Mouse (Mus musculus): Measurements from ENCODE around the gene Asns. TPM values are rescaled to one million over a fixed set of nuclear protein-coding genes. Genes with fewer than 3 reads are reported as not detected.

Asns gene
- polyA plus RNA-seq, 1 experiment from 2014 or later = 25.8 TPM

- H3K4me1 ChIP-seq (replicated peaks; ENCODE audit: control insufficient read depth, insufficient read depth, low read length) = no peaks in the 10 kb centered on the region
- no peak for ATAC-seq
- no peaks in the 10 kb centered on the region for H3K36me3 ChIP-seq (ENCODE audit: control insufficient read depth, insufficient read depth)
- H3K27me3 ChIP-seq (replicated peaks; ENCODE audit: control insufficient read depth, insufficient read depth, low read length) = no peaks in the 10 kb centered on the region
- peak overlapping the region; percentile 59; the same call in 1 of the 2 replicates for H3K9ac ChIP-seq (ENCODE audit: low read depth, low read length)
- H3K4me3 ChIP-seq (ENCODE audit: low read depth, low read length) = peak overlapping the region; percentile 63
- H3K9me3 ChIP-seq (ENCODE audit: control insufficient read depth) = no peaks in the 10 kb centered on the region
- TF ChIP-seq CTCF (IDR thresholded peaks at IDR 0.05; ENCODE audit: low read depth) = no peak
- 31% methylated on average over 15 of the region's 15 CpGs for WGBS
- H3K4me2 ChIP-seq (replicated peaks; ENCODE audit: low read depth) = peak overlapping the region; percentile 98
- no peak overlapping the region for H3K27ac ChIP-seq (ENCODE audit: low read depth, low read length)
Observed at GRCm38 (mm10) chr6:7692037-7692436, 1.0 kb downstream of the Asns start.

GRCm38 (mm10) chr6:7690456-7690855 lies 2.6 kb downstream of the Asns start:
- Histone ChIP-seq H3K9me3 (ENCODE audit: control insufficient read depth) (no peaks in the 10 kb centered on the region), H3K27ac (ENCODE audit: low read depth, low read length) (no peak overlapping the region), H3K4me1 (replicated peaks; ENCODE audit: control insufficient read depth, insufficient read depth, low read length) (no peaks in the 10 kb centered on the region), H3K27me3 (replicated peaks; ENCODE audit: control insufficient read depth, insufficient read depth, low read length) (no peaks in the 10 kb centered on the region), H3K9ac (ENCODE audit: low read depth, low read length) (no peak overlapping the region), H3K36me3 (ENCODE audit: control insufficient read depth, insufficient read depth) (no peaks in the 10 kb centered on the region), H3K4me3 (ENCODE audit: low read depth, low read length) (no peak overlapping the region), H3K4me2 (replicated peaks; ENCODE audit: low read depth) (no peak overlapping the region)
- no peak for ATAC-seq
- no peak for TF ChIP-seq CTCF (IDR thresholded peaks at IDR 0.05; ENCODE audit: low read depth)
- 76% methylated on average over 9 of the region's 9 CpGs for whole genome bisulfite sequencing

- Histone ChIP-seq H3K4me1 (replicated peaks; ENCODE audit: control insufficient read depth, insufficient read depth, low read length) (no peaks in the 10 kb centered on the region), H3K27ac (ENCODE audit: low read depth, low read length) (no peak overlapping the region), H3K36me3 (ENCODE audit: control insufficient read depth, insufficient read depth) (no peaks in the 10 kb centered on the region; the same call in 1 of the 2 replicates), H3K27me3 (replicated peaks; ENCODE audit: control insufficient read depth, insufficient read depth, low read length) (no peaks in the 10 kb centered on the region), H3K4me2 (replicated peaks; ENCODE audit: low read depth) (no peak overlapping the region), H3K9me3 (ENCODE audit: control insufficient read depth) (no peaks in the 10 kb centered on the region), H3K4me3 (ENCODE audit: low read depth, low read length) (no peak overlapping the region), H3K9ac (ENCODE audit: low read depth, low read length) (no peak overlapping the region)
- 95% methylated on average over 12 of the region's 12 CpGs for WGBS
- TF ChIP-seq CTCF (IDR thresholded peaks at IDR 0.05; ENCODE audit: low read depth) = no peak
- ATAC-seq = no peak
Observed at GRCm38 (mm10) chr6:7689180-7689579, 3.9 kb downstream of the Asns start.

DNA sequence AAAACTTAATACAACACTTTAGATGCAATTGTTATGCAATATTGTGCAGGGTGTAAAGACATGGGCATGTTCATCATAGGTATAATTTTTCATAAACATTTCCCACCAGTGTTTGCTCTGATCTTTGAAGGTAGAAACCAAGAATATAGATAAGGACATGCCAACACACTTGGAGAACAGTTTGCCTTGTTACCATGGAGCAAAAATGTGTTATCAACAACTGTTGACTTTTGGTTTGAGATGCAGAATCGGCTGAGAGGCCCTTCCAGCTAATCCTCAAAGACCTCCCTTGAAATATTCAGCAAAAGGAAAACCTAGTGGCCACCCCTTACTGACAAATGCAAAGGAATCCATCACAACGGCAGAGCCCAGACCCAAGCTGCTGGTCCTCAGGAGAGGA lies 7.0 kb downstream of the Asns start:
- 54% methylated on average over 2 of the region's 2 CpGs for WGBS
- Histone ChIP-seq H3K27ac (ENCODE audit: low read depth, low read length) (no peak overlapping the region), H3K27me3 (replicated peaks; ENCODE audit: control insufficient read depth, insufficient read depth, low read length) (no peaks in the 10 kb centered on the region), H3K9ac (ENCODE audit: low read depth, low read length) (no peak overlapping the region), H3K4me2 (replicated peaks; ENCODE audit: low read depth) (no peak overlapping the region), H3K4me3 (ENCODE audit: low read depth, low read length) (no peak overlapping the region), H3K9me3 (ENCODE audit: control insufficient read depth) (no peaks in the 10 kb centered on the region), H3K36me3 (ENCODE audit: control insufficient read depth, insufficient read depth) (peaks cover 6% of the 10 kb centered on the region; the same call in 1 of the 2 replicates), H3K4me1 (replicated peaks; ENCODE audit: control insufficient read depth, insufficient read depth, low read length) (no peaks in the 10 kb centered on the region)
- TF ChIP-seq CTCF (IDR thresholded peaks at IDR 0.05; ENCODE audit: low read depth) = no peak
- ATAC-seq = no peak

DNA sequence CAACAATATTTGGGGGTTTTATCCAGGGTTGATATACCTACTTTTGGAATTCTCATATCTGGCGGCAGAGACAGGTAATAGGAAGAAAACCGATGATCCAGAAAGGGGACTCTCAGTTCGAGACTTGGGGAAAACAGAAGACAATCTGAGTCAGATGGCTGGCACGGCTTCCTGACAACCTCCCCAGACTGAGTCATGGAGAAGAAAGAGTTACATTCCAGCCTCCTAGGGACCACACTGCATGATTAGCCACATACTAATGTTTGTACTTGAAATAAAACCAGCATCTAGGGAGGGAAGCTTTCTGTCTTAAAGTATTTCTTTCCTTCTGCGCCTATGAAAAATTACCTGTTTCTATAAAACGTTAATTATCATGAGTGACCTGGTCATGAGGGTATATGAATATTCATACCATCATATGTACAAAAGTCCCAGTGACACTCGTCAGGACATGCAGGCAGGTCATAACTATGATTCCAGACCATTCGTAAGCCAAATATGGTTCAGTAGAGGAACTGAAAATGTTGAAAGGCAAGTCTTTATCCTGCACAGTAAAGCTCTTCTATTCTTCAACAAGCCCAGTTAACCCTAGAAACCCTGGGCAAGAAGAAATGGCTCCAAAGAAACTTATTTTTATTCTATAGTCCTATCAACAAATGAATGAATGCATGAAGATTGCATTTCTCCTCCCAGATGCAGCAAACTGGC lies 16.7 kb downstream of the Asns start:
- H3K27ac ChIP-seq (ENCODE audit: low read depth, low read length) = no peak overlapping the region
- WGBS = 88% methylated on average over 8 of the region's 8 CpGs
- peaks cover 19% of the 10 kb centered on the region; the same call in 1 of the 2 replicates for H3K36me3 ChIP-seq (ENCODE audit: control insufficient read depth, insufficient read depth)
- no peak for ATAC-seq
- TF ChIP-seq CTCF (IDR thresholded peaks at IDR 0.05; ENCODE audit: low read depth) = no peak
- no peak overlapping the region for H3K9ac ChIP-seq (ENCODE audit: low read depth, low read length)
- H3K4me1 ChIP-seq (replicated peaks; ENCODE audit: control insufficient read depth, insufficient read depth, low read length) = no peaks in the 10 kb centered on the region
- H3K9me3 ChIP-seq (ENCODE audit: control insufficient read depth) = no peaks in the 10 kb centered on the region
- no peak overlapping the region for H3K4me2 ChIP-seq (replicated peaks; ENCODE audit: low read depth)
- no peaks in the 10 kb centered on the region for H3K27me3 ChIP-seq (replicated peaks; ENCODE audit: control insufficient read depth, insufficient read depth, low read length)
- H3K4me3 ChIP-seq (ENCODE audit: low read depth, low read length) = no peak overlapping the region

- no peaks in the 10 kb centered on the region for H3K4me1 ChIP-seq (replicated peaks; ENCODE audit: control insufficient read depth, insufficient read depth, low read length)
- no peak for ATAC-seq
- TF ChIP-seq CTCF (IDR thresholded peaks at IDR 0.05; ENCODE audit: low read depth) = no peak
- 83% methylated on average over 10 of the region's 10 CpGs for WGBS
- H3K9ac ChIP-seq (ENCODE audit: low read depth, low read length) = no peak overlapping the region
- no peak overlapping the region for H3K4me3 ChIP-seq (ENCODE audit: low read depth, low read length)
- no peaks in the 10 kb centered on the region for H3K27me3 ChIP-seq (replicated peaks; ENCODE audit: control insufficient read depth, insufficient read depth, low read length)
- H3K9me3 ChIP-seq (ENCODE audit: control insufficient read depth) = no peaks in the 10 kb centered on the region
- no peak overlapping the region for H3K4me2 ChIP-seq (replicated peaks; ENCODE audit: low read depth)
- H3K27ac ChIP-seq (ENCODE audit: low read depth, low read length) = no peak overlapping the region
- H3K36me3 ChIP-seq (ENCODE audit: control insufficient read depth, insufficient read depth) = peaks cover 8% of the 10 kb centered on the region; the same call in 1 of the 2 replicates
Observed at GRCm38 (mm10) chr6:7672438-7673253, 20.4 kb downstream of the Asns start.

All from intestine, postnatal 0 days (tissue).